Mouse (Mus musculus): ENCODE measurements around the gene Chchd1. TPM values are rescaled to one million over a fixed set of nuclear protein-coding genes. Genes with fewer than 3 reads are reported as not detected.
"Not testable (repeated sequence)": the region's sequence is repeated elsewhere in the genome, so short reads cannot be mapped to it uniquely, and the experiment has no call there.

Gene Chchd1
- total RNA-seq, 2 experiments from 2014 or later, result 100 to 112 TPM

DNA sequence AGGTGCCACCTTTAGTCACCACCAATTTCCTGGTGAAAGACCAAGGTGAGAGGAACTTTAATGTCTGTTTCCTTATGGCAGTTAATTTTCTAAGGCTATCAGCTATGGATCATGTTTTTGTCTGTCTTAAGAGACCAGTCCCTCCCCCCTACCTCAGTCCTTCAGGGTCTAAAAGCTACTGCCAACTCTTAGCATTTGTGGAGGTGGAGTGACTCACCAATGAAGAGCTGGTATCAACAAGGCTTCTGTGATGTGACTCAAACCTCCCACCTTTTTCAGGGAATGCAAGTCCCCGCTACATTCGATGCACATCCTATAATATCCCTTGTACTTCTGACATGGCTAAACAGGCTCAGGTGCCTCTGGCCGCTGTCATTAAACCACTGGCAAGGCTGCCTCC lies 16.2 kb upstream of the Chchd1 start:
- DNase-seq, result no peak

DNA sequence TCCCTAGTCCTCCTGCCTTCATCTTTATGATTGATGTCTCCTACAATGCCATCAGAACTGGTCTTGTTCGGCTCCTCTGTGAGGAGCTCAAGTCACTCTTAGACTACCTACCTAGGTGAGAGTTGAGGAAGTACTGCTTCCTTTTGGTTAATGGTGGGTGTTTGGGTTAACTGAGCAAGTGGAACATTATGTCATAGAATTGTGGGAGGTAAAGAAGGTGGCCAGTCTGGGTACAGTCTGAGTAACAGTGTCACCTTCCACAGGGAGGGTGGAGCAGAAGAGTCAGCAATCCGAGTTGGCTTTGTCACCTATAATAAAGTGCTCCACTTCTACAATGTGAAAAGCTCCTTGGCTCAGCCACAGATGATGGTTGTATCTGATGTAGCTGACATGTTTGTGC lies 13.8 kb upstream of the Chchd1 start:
- DNase-seq, result no peak

DNA sequence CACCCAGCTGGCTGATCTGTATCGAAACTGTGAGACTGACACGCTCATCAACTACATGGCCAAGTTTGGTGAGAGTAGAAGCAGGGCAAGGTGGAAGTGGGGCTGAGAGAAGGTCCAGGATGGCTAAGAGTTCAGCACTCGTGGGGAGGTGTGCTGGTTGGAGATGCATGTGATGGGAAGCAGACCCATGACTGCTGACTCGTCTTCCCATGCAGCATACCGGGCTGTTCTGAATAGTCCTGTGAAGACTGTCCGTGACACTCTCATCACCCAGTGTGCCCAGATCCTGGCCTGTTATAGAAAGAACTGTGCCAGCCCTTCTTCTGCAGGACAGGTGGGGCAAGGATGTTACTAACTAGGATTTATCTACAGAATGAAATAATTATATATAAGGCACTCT lies 11.0 kb upstream of the Chchd1 start:
- DNase-seq, result no peak

DNA sequence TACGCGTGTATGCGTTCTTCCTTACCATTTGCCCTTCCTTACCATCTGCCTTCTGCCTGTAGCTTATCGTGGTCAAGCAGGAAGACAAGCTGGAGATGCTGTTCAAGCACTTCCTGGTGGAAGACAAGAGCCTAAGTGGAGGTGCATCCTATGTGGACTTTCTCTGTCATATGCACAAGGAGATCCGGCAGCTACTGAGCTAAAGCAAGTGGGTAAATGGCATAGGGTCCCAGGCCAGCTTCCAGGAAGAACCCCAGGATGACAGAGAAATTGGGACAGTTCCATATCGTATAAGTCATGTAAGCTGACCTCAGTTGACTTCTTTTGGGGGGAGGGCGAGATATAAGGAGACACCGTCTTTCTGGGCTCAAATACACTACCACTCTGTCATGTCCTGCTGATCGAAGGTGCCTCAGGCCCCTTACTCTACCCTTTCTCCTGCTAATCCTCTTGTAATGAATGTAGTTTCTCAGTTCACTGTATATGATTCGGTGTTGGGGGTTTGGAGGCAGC lies 9.2 kb upstream of the Chchd1 start:
- DNase-seq, result no peak

DNA sequence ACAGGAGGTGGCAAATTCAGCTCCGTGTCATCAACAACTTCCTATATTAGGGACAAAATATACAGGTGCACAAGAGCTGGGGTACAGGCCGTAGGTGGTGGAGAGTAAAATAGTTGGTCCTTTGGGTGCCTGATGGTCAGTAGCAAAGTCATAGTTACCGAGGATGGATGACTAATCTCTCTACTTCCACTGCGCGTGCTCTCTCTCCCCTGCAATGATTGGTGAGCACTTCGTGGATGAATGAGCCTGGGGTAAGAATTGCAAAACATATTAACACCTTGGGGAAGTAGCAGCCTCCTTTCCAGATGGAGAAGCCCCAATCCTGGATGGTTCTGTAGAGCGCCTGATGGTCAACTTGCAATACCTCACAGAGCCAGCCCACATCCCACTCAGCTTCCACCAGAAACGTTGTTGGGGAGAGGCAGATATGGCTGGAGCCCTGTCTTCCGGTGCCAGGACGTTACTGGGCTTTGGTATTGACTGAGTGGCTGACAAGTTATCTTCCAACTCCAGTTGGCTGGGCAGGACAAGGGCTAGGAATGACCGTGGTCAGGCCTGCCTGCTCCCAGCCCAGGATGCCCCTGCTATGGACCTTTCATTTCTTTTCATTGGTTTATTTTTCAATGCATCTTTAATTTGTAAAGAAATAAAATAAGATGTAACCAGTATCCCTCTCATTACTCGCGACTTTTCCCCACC lies 8.5 kb upstream of the Chchd1 start:
- DNase-seq, result no peak

DNA sequence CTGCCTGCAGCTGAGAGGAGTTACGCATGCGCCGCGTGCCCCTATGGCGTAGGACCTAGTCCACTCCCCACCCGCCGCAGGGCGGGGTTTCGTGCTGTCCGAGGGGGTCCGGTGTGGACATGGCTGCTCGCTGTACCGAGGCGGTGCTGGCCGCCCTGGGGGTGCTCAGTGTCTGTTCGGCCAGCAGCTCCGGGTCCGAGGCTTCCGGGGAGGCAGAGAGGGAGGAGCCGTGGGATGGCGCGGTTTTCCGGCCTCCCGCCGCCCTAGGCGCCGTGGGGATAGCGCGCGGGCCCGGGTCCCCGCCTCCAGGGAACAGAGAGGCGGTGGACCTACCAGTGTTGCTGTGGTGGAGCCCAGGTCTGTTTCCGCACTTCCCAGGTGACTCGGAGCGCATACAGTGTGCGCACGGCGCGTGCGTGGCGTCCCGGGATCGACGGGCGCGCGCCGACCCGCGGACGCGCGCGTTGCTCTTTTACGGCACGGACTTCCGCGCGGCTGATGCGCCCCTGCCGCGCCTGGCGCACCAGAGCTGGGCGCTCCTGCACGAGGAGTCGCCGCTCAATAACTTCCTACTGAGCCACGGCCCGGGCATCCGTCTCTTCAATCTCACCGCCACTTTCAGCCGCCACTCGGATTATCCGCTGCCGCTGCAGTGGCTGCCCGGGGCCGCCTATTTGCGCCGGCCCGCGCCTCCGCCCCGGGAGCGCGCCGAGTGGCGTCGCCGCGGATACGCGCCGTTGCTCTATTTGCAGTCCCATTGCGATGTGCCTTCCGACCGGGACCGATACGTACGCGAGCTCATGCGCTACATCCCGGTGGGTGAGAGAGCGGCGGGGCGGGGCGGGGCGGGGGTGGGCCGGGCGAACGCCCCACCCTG lies 7.7 kb upstream of the Chchd1 start, which contains the start of gene Fut11:
TSS of gene Fut11 (plus strand) at position 85 of the 877 bp plus-strand sequence.
- DNase-seq, result peak; percentile 88

DNA sequence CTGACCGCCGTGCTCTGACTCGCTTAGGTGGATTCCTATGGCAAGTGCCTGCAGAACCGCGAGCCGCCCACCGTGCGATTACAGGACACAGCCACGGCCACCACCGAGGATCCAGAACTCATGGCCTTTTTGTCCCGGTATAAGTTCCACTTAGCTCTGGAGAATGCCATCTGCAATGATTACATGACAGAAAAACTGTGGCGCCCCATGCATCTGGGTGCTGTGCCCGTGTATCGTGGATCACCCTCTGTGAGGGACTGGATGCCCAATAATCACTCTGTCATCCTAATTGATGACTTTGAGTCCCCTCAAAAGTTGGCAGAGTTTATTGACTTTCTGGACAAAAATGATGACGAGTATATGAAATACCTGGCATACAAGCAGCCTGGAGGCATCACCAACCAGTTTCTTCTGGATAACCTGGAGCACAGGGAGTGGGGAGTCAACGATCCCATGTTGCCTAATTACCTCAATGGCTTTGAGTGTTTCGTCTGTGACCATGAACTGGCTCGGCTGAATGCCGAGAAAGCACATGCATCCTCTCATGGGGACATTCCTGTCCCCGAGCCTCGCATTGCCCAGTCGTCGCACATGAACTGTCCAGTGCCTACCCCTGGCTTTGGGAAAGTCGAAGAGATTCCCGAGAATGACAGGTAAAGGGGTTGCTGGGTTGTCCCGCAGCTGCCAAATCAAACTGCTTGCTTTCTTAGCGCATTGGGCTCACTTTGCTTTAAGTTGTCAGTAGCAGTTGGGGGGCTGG lies 6.9 kb upstream of the Chchd1 start:
- DNase-seq, result no peak

DNA sequence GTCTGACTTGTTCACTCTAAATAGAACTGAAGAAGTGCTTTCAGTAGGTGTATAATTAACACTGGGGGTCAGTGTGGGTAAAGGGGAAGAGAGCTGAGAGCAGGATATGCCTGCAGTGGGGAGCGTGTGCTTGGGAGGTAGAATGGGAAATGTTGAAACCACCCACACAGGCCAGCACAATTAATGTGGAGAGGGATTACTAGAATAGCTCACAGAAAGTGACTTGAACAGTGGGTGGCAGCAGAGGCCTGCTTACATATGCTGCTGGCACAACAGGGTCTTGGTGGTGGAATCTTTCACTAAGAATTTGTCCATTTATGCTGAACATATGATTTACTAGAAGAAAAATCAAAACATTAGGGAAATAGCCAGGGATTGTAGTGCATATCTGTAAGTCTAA lies 5.8 kb upstream of the Chchd1 start:
- DNase-seq, result no peak

DNA sequence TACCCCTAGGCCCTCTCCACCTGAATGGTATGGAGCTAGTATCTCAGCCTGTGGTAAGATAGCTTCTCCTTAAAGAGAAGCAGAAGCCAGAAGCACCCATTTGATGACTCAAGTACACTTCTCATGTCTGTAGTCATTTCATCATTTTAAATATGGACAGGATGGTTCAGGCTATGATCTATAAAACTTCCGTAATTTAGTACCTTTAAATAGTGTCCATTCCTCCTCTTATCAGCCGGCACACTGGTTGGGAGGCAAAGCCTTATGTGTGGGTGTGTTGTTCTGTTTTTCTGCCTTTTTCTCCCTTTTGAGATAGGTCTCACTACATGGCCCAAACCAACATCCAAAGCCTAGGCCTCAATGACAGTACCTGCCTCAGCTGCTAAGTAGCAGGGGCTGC lies 4.3 kb upstream of the Chchd1 start:
- no peak for DNase-seq

DNA sequence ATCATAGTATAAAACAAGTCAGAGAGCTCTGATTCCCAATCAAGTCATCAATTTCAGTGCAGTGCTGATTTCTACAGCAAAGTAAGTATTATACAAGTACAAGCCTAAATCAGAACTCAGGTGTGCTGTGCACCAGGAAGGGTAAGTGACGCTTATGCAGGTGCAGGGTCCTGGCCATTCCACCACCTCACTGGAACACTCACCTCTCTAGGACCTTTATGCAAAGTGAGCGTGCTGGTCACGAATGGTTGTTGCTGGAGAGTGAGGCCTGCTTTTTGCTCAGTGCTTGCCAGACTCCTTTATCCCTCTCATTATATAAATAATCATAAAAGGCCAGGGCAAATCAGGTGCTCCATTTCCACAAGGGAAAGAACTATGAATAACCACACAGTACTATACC lies 2.4 kb upstream of the Chchd1 start:
- DNase-seq, result no peak

DNA sequence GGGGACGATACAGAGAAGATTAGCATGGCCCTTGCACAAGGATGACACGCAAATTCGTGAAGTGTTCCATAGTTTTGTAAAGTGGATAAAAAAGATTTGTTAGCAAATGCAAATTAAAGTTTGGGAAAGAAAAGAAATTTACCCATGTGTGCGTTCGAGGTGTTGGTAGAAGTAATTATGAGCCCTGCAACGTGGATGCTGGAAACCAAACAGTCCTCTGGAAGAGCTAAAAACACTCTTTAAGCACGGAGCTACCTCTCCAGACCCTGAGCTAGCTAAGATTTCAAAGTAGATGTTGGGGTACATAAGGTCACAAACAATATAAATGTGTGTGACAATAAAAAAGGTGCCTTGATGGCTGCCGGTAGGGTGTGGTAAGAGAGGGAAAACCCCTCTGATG lies 1.3 kb upstream of the Chchd1 start:
- DNase-seq, result no peak

DNA sequence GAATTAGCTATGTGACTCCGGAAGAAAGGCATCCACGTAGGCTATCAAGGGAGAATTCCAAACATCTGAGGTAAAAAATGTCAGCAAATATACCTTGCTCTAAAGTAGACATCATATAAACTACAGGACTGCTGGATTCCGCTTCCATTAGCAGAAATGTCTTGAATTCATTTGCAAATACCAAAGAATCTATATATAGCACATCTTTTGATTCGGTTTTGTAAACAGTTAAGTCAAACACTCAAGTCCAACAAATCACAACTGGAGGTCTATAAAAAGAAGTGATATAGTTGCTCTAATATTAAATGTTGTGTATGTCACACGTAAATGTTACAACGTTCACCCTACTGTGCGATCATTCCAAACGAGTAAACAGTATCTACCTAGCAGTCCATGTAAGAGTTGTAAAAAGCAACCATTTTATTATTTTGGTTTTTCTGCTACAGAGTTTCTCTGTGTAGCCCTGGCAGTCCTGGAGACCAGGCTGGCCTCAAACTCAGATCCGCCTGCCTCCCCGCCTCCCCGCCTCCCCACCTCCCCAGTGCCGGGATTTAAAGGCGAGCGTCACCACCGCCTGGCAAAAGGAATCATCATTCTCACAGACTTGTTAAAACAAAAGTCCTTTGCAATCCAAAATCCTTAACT lies 588 bp upstream of the Chchd1 start:
- no peak for DNase-seq

DNA sequence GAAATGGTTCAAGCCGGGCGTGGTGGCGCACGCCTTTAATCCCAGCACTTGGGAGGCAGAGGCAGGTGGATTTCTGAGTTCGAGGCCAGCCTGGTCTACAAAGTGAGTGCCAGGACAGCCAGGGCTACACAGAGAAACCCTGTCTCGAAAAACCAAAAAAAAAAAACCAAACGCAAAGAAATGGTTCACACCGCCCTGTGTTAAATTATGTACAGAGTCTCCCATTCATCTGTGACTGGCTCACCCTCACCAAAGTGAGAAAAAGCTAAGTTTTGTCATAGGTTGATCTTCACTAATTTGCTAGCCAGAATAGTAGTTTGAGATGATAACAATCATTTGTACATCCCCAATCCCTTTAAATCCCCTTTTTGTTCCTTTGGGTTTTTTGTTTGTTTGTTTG lies 655 bp downstream of the Chchd1 start:
- not testable (repeated sequence) for DNase-seq

DNA sequence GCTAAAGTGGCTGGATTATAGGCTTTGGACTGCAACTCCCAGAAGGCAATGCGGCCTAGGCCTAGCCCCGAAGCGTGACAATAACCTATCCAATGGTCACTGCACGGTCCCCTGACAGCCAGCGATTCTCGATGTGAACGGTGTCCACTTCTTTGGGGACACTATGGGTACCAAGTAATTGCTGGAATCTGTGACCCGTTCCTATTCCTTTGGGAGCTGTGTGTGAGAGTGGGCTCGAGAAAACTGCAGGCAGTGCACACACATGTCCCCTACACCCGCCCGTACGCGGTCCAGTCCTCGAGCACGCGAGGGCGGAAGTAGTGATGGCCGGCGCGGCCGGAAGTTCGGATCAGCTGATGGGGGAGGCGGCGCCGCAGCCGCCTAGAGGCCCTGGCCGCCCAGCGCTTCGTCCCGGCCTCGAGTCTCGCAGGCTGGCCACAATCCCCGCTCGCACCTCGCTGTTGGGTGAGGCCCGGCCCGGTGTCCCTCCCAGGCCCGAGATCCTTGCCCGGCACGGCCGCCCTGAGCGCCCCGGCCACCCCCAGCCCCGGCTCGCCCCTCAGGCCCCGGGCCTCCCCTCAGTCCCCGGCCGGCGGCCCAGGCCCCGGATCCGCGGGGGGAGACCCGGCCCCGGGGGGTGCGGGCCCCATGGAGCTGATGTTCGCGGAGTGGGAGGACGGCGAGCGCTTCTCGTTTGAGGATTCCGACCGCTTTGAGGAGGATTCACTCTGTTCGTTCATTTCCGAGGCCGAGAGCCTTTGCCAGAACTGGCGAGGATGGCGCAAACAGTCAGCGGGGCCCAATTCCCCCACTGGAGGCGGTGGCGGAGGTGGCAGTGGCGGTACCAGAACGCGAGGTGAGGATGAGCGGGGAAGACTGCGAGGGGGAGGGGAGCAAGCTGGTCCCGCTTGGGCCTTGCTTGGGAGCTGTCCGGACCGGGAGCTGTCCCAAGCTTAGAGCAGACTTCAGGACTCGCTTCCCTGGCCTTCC lies 4.7 kb downstream of the Chchd1 start, which contains the start of gene Zswim8:
TSS of gene Zswim8 (plus strand) at position 352 of the 990 bp plus-strand sequence.
- peak; percentile 89 for DNase-seq

DNA sequence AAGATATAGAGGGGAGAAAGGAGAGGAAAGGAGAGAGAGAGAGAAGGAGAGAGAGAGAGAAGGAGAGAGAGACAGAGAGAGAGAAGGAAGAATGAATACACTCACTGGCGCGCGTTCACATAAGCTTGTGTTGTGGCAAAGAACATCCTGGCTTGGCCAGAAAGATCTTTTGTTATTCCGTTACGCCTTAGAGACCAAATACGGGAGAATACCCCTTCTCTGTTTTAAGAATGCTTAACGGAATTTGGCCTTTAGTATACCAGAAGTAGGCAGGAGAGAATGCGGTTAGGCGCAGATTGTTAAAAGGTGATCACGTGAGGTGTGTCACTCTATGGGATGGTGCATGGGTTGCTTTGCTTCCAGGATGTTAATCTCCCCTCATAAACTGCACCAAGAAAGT lies 5.4 kb downstream of the Chchd1 start:
- no peak for DNase-seq

DNA sequence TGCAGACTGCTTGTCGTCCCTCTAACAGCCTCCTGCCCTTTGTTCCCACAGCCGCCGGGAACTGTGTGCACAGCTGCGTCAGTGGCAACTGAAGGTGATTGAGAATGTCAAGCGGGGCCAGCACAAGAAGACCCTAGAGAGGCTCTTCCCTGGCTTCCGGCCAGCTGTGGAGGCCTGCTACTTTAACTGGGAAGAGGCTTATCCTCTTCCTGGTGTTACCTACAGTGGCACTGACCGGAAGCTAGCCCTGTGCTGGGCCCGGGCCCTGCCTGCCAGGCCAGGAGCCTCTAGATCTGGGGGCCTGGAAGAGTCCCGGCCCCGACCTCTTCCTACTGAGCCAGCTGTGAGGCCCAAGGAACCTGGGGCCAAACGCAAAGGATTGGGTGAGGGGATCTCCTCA lies 11.0 kb downstream of the Chchd1 start:
- DNase-seq, result no peak

DNA sequence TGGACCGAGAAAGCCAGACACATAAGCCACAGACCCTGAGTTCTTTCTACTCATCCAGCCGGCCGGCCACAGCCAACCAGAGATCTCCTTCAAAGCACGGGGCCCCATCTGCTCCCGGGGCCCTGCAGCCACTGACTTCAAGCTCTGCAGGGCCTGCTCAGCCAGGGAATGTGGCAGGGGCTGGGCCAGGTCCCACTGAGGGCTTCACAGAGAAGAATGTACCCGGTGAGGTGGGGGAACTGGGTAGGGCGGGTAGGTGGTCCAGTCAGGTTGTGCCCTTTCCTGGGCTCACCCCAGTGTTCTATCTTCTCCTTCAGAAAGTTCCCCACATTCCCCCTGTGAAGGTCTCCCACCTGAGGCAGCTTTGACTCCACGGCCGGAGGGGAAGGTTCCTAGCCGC lies 15.6 kb downstream of the Chchd1 start:
- DNase-seq, result no peak

DNA sequence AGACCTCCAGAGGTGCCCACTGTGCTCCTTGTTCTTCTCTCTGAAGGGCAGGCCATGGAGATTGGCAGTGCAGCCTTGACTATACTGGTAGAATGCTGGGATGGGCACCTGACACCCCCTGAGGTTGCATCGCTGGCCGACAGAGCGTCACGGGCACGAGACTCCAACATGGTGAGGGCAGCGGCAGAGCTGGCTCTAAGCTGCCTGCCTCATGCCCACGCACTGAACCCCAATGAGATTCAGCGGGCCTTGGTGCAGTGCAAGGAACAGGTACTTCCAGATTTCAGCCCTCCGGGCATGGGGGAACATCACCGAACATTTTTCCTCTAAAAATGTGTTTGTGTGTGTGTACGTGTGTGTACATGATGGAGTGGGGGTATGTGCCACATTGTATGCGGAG lies 17.0 kb downstream of the Chchd1 start:
- DNase-seq, result no peak

DNA sequence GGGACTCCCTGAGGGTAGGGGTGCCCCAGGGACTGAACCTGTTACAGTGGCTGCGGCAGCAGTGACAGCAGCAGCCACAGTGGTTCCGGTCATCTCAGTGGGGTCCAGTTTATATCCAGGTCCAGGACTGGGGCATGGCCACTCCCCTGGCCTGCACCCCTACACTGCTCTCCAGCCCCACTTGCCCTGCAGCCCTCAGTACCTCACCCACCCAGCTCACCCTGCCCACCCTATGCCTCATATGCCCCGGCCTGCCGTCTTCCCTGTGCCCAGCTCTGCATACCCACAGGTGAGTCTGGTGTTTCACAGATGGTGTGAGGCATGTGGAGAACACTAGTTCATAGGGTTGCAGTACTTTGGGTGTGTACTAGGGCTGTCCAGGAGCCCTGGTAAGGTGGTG lies 18.6 kb downstream of the Chchd1 start:
- no peak for DNase-seq

DNA sequence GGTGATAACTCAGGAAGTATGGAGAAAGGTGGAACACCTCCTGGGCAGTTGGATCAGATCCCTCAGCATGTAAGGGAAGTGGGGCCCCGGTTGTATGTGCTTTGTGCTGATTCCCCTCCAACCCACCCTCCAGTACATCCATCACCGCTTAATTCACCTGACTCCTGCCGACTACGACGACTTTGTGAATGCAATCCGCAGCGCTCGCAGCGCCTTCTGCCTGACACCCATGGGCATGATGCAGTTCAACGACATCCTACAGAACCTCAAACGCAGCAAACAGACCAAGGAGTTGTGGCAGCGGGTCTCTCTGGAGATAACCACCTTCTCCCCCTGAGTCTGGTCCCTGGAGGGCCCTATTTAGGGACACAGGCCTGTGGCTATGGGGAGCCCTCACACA lies 20.2 kb downstream of the Chchd1 start:
- no peak for DNase-seq

DNA sequence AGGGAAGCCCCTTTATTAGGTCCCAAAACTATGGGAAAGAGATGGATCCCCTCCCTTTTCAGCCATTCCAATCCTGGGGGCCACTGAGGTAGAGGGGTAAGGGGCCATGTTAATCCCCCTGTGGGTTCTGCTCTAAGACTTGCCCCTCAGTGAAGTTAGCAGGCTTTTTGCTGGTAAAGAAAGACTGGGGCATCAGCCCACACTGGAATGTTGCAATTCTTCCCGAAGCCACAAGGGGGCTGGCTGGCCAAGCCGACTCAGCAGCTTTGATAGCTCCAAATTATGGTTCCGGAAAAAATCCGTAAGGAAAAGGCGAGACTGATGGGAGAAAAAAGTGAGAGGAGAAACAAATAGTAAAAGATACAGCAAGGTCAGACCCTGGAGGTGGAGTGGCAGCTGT lies 21.2 kb downstream of the Chchd1 start:
- DNase-seq, result peak; percentile 77

All from gastrocnemius, postnatal 10 days (tissue).